Mouse (Mus musculus): ENCODE results near the gene Zmynd15.

- TF ChIP-seq CTCF (conservative IDR thresholded peaks at IDR 0.05; ENCODE audit: insufficient read depth, insufficient read length, low read depth, low read length): no peak
- no peak for TF ChIP-seq POLR2A (IDR thresholded peaks at IDR 0.05; ENCODE audit: low read depth, low read length)
Measured at GRCm38 (mm10) chr11:70512709-70513342, 53.6 kb downstream of the Zmynd15 start.

All from kidney, adult 2 months (tissue).